Mouse (Mus musculus): ENCODE results near the gene Tapbp. TPM values are rescaled to one million over a fixed set of nuclear protein-coding genes. Genes with fewer than 3 reads are reported as not detected.

Tapbp gene
- polyA plus RNA-seq, 1 experiment from 2014 or later, result 33.2 TPM

DNA sequence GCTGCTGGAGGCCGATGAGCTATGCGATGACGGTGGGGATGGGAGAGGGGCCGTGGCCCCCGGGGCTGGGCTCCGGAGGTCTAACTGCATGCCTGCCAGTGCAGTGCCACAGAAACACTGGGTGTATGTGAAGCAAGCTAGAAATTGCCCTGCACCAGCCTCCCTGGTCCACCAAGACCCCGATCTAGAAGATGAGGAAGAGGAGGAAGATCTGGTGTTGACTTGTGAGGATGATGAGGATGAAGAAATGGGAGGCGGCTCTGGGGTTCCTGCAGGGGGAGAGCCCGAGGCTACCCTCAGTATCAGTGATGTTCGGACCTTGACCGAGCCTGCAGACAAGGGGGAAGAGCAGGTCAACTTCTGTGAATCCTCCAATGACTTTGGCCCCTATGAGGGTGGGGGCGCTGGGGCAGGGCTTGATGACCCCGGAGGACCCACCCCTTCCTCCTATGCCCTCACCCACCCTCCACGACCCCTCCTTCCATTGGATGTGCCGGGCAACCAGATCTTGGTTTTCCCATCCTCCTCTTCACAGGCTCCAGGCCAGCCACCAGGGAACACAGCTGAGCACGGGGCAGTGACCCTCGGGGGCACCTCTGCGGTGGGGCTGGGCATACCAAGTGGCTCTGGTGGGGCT is 2.1 kb downstream of the Tapbp start:
- H3K4me1 ChIP-seq (replicated peaks), result peaks cover 45% of the 10 kb centered on the region
- H3K27me3 ChIP-seq, result no peaks in the 10 kb centered on the region; the same call in 1 of the 2 replicates
- H3K9ac ChIP-seq, result no peak overlapping the region
- no peak for ATAC-seq (ENCODE audit: low FRiP score, low read depth)
- H3K9me3 ChIP-seq, result no peaks in the 10 kb centered on the region
- H3K4me3 ChIP-seq, result no peak overlapping the region
- WGBS, result 81% methylated on average over 18 of the region's 18 CpGs
- H3K27ac ChIP-seq (replicated peaks), result no peak overlapping the region
- no peak overlapping the region for H3K4me2 ChIP-seq
- peaks cover 17% of the 10 kb centered on the region for H3K36me3 ChIP-seq

DNA sequence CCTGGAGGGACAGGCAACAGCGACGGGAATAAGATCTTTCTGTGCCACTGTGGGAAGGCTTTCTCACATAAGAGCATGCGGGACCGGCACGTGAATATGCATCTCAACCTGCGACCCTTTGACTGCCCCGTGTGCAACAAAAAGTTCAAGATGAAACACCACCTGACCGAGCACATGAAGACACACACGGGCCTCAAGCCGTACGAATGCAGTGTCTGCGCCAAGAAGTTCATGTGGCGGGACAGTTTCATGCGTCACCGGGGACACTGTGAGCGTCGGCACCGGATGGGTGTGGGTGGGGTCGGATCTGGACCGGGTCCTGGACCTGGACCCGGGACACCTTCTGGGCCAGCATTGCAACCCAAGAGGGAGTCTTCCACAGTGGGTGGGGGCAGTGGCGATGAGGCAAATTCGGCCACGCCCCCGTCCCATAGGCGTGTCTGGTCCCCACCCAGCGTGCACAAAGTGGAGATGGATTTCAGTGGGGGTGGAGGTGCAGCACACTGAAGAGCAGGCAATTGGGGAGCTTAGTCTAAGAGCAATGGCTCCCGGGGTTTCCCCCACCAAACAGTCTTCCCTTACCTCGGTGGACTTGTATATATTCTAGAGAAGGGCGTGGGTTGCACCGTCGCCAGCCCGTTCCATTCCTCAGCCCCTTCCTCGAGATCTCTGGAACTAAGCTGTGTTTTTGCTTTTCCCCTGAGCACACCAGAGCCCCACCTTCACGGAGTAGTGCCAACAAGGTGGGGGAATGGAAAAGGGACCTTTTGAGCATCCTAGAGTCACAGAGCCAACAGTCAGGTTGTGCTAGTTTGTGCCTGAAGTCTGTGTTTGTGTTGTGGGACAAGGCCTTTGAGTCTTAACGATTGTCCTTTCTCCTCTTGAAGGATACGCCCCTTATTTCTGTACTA is 2.8 kb downstream of the Tapbp start:
- Histone ChIP-seq H3K4me2 (peak overlapping the region; percentile 59), H3K36me3 (peaks cover 13% of the 10 kb centered on the region), H3K4me1 (replicated peaks) (peaks cover 45% of the 10 kb centered on the region), H3K27ac (replicated peaks) (no peak overlapping the region), H3K4me3 (peak overlapping the region; percentile 45), H3K9me3 (no peaks in the 10 kb centered on the region), H3K27me3 (no peaks in the 10 kb centered on the region; the same call in 1 of the 2 replicates), H3K9ac (no peak overlapping the region)
- ATAC-seq (ENCODE audit: low FRiP score, low read depth), result no peak
- 58% methylated on average over 37 of the region's 37 CpGs for WGBS

DNA sequence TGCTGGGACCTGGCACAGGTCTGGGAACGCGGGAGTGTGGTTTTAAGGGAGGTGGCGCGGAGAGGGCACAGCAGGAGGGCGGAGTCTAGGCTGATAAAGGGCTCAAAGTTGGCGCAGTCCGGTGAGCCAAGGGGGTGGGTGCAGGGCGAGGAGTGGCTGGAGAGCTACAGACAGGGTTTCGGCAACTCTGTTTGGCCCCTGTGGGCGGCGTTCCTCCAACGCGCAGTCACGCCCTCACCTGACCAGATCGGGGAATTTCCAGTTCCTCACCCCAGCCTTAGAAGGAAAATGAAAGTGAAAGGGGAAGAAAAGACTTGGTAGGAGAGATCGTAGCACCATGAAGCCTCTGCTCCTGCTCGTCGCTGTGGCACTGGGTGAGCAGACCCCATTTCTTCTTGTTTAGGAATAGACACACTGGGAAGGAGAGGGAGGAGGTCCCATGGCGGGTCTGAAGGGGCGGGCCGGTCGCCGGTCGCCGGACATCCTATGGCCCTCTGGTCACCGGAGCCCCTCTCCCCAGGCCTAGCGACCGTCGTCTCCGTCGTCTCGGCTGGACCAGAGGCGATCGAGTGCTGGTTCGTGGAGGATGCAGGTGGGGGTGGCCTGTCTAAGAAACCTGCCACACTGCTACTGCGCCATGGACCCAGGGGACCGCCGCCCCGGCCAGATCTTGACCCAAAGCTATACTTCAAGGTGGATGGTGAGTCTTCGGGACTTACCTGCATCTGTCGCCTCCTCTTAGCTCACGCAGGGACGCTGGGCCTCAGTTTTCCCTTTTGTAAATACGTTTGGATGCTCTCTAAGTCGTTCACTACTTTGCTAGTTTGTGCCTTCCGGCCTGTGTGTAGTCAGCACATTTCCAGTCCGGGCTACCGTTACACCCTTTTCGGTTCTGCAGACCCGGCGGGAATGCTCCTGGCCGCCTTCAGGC is 3.9 kb downstream of the Tapbp start:
- Histone ChIP-seq H3K4me2 (peak overlapping the region; percentile 59), H3K27ac (replicated peaks) (peak overlapping the region; percentile 65), H3K36me3 (peaks cover 3% of the 10 kb centered on the region; the same call in 1 of the 2 replicates), H3K27me3 (no peaks in the 10 kb centered on the region; the same call in 1 of the 2 replicates), H3K4me1 (replicated peaks) (peaks cover 42% of the 10 kb centered on the region), H3K9ac (peak overlapping the region; percentile 37), H3K9me3 (no peaks in the 10 kb centered on the region), H3K4me3 (peak overlapping the region; percentile 45)
- ATAC-seq (ENCODE audit: low FRiP score, low read depth), result no peak
- WGBS, result under 1% methylated on average over 52 of the region's 52 CpGs

DNA sequence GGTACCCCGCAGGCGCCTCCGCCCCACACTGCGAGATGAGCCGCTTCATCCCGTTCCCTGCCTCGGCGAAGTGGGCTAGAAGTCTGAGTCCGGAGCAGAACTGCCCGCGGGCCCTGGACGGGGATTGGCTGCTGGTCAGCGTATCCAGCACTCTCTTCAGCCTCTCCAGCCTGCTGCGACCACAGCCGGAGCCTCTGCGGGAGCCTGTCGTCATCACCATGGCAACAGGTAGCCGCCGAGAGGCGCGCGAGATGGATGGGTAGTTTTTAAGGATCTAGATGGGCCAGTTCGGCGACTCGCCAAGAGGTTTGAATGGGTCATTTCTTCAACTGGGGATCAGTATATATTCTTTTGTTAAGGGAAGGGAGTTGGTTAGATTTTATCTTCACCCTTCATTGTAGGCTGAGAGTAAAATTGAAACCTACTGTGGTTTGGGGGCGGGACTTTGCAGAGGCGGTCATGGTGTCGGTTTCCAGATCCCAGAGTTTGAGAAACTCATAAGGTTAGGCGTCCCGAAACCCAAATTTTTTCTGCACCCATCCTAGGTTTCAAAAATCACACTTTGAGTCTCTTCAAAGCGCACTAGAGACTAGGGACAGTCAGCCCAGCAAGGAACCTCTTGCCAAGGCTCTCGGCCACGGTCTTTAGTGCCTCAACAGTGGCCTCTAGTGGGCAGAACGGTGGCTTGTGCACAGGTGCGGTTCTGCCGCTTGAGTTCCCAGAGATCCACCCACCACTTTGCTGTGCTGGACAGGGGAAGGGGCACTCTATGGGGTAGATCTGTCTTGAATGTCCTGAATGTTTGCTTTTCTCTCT is 4.8 kb downstream of the Tapbp start:
- peaks cover 3% of the 10 kb centered on the region; the same call in 1 of the 2 replicates for H3K36me3 ChIP-seq
- 2% methylated on average over 36 of the region's 36 CpGs for WGBS
- peak overlapping the region; percentile 65 for H3K27ac ChIP-seq (replicated peaks)
- H3K27me3 ChIP-seq, result no peaks in the 10 kb centered on the region; the same call in 1 of the 2 replicates
- peak overlapping the region; percentile 59 for H3K4me2 ChIP-seq
- H3K9ac ChIP-seq, result peak overlapping the region; percentile 37
- H3K9me3 ChIP-seq, result no peaks in the 10 kb centered on the region
- no peak for ATAC-seq (ENCODE audit: low FRiP score, low read depth)
- peaks cover 33% of the 10 kb centered on the region for H3K4me1 ChIP-seq (replicated peaks)
- H3K4me3 ChIP-seq, result peak overlapping the region; percentile 45

DNA sequence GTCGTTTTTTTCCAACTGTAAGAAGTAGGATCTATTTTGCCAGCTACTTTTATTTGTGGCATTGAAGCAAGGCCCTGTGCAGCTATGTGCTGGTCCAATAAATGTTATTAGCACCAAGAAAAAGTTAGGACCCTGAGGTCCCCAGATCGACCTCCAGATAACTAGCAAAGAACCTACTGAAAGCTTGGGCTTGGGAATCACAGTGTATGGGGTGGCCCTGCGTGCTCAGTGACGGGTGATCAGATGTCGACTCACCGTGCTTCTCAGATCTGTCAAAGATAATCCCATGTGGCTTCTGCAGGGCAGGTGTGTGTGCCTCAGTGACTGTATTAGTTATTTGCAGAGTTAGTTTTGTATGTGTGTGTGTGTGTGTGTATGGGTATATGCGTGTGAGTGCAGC is 5.7 kb downstream of the Tapbp start:
- peaks cover 31% of the 10 kb centered on the region for H3K4me1 ChIP-seq (replicated peaks)
- H3K36me3 ChIP-seq, result peaks cover 3% of the 10 kb centered on the region; the same call in 1 of the 2 replicates
- no peak overlapping the region for H3K4me2 ChIP-seq
- no peaks in the 10 kb centered on the region for H3K9me3 ChIP-seq
- WGBS, result 90% methylated on average over 7 of the region's 7 CpGs
- ATAC-seq (ENCODE audit: low FRiP score, low read depth), result no peak
- H3K27ac ChIP-seq (replicated peaks), result no peak overlapping the region
- no peak overlapping the region for H3K9ac ChIP-seq
- H3K27me3 ChIP-seq, result no peaks in the 10 kb centered on the region; the same call in 1 of the 2 replicates
- no peak overlapping the region for H3K4me3 ChIP-seq

DNA sequence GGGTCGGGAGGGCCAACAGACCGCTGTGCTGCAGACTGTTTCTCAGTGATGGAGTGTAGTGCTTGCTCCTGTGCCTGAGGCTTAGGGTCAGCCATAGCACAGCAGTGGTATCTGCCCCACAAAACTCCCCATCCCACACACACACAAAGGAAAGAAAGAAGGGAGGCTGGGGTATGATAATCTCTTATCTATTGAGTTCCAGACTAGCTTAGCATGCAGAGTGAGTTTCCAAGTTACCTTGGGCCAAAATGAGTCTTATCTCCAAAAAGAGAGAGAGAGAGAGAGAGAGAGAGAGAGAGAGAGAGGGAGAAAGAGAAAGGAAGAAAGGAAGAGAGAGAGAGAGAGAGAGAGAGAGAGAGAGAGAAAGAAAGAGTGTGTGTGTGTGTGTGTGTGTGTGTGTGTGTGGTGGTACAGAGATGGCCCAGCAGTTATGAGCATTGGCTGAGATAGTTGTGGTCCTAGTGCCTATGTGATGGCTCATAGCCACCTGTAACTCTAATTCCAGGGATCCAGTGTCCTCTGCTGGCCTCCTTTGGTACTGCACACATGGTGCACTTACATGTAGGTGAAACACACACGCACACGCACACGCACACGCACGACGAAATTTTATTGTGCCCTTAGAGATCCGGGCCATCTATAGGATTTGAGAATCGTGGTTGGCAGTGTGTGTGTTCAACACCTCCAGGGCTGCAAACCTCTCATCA is 9.0 kb downstream of the Tapbp start:
- WGBS, result 81% methylated on average over 10 of the region's 10 CpGs
- Histone ChIP-seq H3K27ac (replicated peaks) (no peak overlapping the region), H3K9me3 (no peaks in the 10 kb centered on the region), H3K4me3 (no peak overlapping the region), H3K4me1 (replicated peaks) (peaks cover 29% of the 10 kb centered on the region), H3K36me3 (0 out of 2 replicates have a peak, but pooled peaks cover 8% of the 10 kb centered on the region), H3K9ac (no peak overlapping the region), H3K27me3 (no peaks in the 10 kb centered on the region), H3K4me2 (no peak overlapping the region)
- ATAC-seq (ENCODE audit: low FRiP score, low read depth), result no peak

DNA sequence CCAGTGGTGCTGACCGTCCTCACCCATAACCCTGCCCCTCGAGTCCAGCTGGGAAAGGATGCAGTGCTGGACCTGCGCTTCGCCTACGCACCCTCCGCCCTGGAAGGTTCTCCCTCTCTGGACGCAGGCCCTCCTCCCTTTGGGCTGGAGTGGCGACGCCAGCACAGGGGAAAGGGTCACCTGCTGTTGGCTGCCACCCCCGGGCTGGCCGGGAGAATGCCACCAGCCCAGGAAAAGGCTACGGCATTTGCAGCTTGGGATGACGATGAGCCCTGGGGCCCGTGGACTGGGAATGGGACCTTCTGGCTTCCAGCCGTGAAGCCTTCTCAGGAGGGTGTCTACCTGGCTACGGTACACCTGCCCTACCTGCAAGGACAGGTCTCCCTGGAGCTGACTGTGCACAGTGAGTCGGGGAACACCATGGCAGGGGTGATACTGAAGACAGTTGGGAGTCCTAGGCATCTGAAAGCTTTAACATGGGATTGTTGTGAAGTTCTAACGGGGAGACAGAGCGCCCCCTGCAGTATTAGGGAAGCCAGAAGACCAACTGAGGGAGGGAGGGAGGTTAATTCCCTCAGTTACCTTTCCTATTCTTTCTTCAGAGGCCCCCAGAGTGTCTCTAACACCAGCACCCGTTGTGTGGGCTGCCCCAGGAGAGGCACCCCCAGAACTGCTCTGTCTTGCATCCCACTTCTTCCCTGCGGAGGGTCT is 9.9 kb downstream of the Tapbp start:
- Histone ChIP-seq H3K27me3 (no peaks in the 10 kb centered on the region), H3K9ac (no peak overlapping the region), H3K4me2 (no peak overlapping the region), H3K36me3 (0 out of 2 replicates have a peak, but pooled peaks cover 8% of the 10 kb centered on the region), H3K4me1 (replicated peaks) (peaks cover 26% of the 10 kb centered on the region), H3K4me3 (no peak overlapping the region), H3K9me3 (no peaks in the 10 kb centered on the region), H3K27ac (replicated peaks) (no peak overlapping the region)
- no peak for ATAC-seq (ENCODE audit: low FRiP score, low read depth)
- WGBS, result 82% methylated on average over 21 of the region's 21 CpGs

DNA sequence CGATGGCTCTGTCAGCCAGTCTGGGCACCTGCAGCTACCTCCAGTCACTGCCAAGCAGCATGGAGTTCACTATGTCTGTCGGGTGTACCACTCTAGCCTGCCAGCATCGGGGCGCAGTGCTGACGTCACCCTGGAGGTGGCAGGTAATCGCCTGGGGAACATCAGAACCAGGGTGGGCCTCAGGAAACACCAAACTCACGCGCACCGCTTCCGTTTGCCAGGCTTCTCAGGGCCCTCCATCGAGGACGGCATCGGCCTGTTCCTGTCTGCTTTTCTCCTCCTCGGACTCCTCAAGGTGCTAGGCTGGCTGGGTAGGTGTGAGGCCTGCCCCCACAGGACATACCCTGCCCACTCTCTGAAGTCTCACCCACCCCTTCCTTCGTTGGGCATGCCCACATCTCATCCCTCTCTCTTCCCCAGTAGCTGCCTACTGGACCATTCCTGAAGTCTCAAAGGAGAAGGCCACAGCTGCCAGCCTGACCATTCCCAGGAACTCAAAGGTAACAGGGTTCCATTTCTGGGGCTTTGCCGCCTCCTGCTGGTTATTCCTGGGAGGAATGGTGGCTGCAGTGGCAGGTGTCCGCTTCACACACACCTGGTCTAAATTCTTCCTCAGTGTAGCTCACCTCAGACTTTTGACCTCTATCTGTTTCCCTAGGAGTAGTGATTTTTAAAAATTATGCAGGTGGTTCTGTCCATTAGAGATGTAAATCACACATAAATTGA is 10.7 kb downstream of the Tapbp start:
- 78% methylated on average over 17 of the region's 17 CpGs for WGBS

DNA sequence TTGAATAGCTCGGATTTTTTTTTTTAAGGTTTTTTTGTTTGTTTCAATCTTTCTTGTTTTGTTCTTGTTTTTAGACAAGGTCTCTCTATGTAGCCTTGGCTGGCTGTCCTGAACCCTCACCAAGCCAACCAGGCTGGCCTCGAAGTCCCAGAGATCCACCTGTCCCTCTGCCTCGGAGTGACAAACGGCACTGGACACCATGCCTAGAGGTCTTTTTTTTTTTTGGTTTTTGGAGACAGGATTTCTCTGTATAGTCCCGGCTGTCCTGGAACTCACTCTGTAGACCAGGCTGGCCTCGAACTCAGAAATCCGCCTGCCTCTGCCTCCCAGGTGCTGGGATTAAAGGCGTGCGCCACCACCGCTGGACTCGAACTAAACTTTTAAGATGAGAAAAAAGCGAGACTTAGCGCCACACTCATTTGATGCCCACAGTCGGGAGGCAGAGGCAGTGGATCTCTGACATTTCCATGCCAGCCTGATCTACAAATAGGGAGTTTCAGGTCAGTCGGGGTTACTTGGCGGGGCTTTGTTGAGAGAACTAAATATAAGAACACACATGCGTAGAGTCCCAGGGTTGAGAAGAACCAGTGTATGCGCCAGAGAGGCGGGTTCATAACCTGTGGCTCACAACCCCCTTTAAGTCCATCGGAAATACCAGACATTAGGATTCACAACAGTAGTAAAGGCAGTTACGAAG is 12.7 kb downstream of the Tapbp start:
- H3K27ac ChIP-seq (replicated peaks), result peak overlapping the region; percentile 97; the same call in 1 of the 2 replicates

More for the DNA sequence above, 10.7 kb downstream of the Tapbp start:
- H3K27ac ChIP-seq (replicated peaks), result no peak overlapping the region
- peaks cover 27% of the 10 kb centered on the region for H3K4me1 ChIP-seq (replicated peaks)
- no peaks in the 10 kb centered on the region for H3K9me3 ChIP-seq
- no peaks in the 10 kb centered on the region for H3K27me3 ChIP-seq
- no peak overlapping the region for H3K4me2 ChIP-seq
- ATAC-seq (ENCODE audit: low FRiP score, low read depth), result no peak
- no peak overlapping the region for H3K9ac ChIP-seq
- 0 out of 2 replicates have a peak, but pooled peaks cover 8% of the 10 kb centered on the region for H3K36me3 ChIP-seq
- H3K4me3 ChIP-seq, result no peak overlapping the region

More for the DNA sequence above, 12.7 kb downstream of the Tapbp start:
- H3K4me2 ChIP-seq, result peak overlapping the region; percentile 99
- WGBS, result 63% methylated on average over 21 of the region's 21 CpGs
- peaks cover 29% of the 10 kb centered on the region for H3K4me1 ChIP-seq (replicated peaks)
- H3K9ac ChIP-seq, result peak overlapping the region; percentile 74
- no peak for ATAC-seq (ENCODE audit: low FRiP score, low read depth)
- no peaks in the 10 kb centered on the region for H3K9me3 ChIP-seq
- 0 out of 2 replicates have a peak, but pooled peaks cover 9% of the 10 kb centered on the region for H3K36me3 ChIP-seq
- H3K4me3 ChIP-seq, result peak overlapping the region; percentile 93
- no peaks in the 10 kb centered on the region for H3K27me3 ChIP-seq
